Mouse (Mus musculus): ENCODE measurements around the gene Tubgcp4.

DNA sequence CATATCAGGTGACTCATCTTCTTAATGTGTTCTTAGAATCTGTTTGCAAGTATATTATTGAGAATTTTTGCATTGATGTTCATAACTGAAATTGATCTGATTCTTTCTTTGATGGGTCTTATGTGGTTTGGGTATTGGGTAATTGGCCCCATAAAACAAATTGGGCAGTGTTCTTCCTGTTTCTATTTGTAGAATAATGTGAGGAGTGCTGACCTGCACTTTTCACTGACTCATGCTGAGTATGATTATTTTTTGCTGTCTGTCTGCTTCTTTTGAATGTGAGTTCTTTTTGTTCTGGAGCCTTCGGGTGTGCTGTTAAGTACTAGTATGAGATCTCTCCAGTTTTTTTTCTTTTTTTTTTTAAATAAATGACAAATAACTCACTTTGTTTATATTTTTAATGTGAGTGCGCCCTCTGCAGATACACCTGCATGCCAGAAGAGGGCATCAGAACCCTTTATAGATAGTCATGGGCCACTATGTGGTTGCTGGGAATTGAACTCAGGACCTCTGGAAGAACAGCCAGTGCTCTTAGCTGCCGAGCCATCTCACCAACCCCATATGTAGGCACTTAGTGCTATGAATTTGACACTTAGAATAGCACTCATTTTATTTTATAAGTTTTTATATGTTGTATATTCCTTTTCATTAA is 8.5 kb downstream of the Tubgcp4 start:
- TF ChIP-seq CTCF (IDR thresholded peaks at IDR 0.05; ENCODE audit: control insufficient read depth, insufficient read depth, low read length) (no peak), POLR2A (IDR thresholded peaks at IDR 0.05; ENCODE audit: borderline replicate concordance, control insufficient read depth, low read depth, low read length) (no peak)

Measured in bone marrow, adult 2 months (tissue).